Mouse (Mus musculus) cerebellum, adult 11 months (tissue): ENCODE measurements around the gene Wdr26.

ENCODE experiments used
- DNase-seq: peaks from one replicate; pipeline ENCODE4 v3.0.0; 2022

Gene Wdr26

GRCm38 (mm10) chr1:181211920-181212633 is at the start of gene Wdr26:
Gene Wdr26 (minus strand): TSS chr1:181212001.
- DNase-seq: peak; percentile 76

GRCm38 (mm10) chr1:181260949-181261696 is 49.3 kb upstream of the Wdr26 start:
- DNase-seq: no peak

GRCm38 (mm10) chr1:181260422-181260821 is 48.6 kb upstream of the Wdr26 start:
- no peak for DNase-seq

GRCm38 (mm10) chr1:181259626-181260410 is 48.0 kb upstream of the Wdr26 start:
- no peak for DNase-seq

- no peak for DNase-seq
Measured at GRCm38 (mm10) chr1:181259056-181259455, 47.3 kb upstream of the Wdr26 start.

GRCm38 (mm10) chr1:181258616-181259015 is 46.8 kb upstream of the Wdr26 start:
- no peak for DNase-seq

GRCm38 (mm10) chr1:181257585-181258555 is 46.1 kb upstream of the Wdr26 start:
- DNase-seq: no peak

GRCm38 (mm10) chr1:181256689-181257584 is 45.1 kb upstream of the Wdr26 start:
- DNase-seq: peak; percentile 8

- DNase-seq: peak; percentile 8
Measured at GRCm38 (mm10) chr1:181255891-181256688, 44.3 kb upstream of the Wdr26 start.

GRCm38 (mm10) chr1:181255450-181255849 is 43.6 kb upstream of the Wdr26 start:
- no peak for DNase-seq

GRCm38 (mm10) chr1:181251624-181252023 is 39.8 kb upstream of the Wdr26 start:
- DNase-seq: no peak

GRCm38 (mm10) chr1:181250961-181251360 is 39.2 kb upstream of the Wdr26 start:
- DNase-seq: no peak

- DNase-seq: no peak
Measured at GRCm38 (mm10) chr1:181249537-181249936, 37.7 kb upstream of the Wdr26 start.

- no peak for DNase-seq
Measured at GRCm38 (mm10) chr1:181247175-181247574, 35.4 kb upstream of the Wdr26 start.

GRCm38 (mm10) chr1:181246487-181247138 is 34.8 kb upstream of the Wdr26 start:
- DNase-seq: no peak

- DNase-seq: no peak
Measured at GRCm38 (mm10) chr1:181245554-181246486, 34.0 kb upstream of the Wdr26 start.

GRCm38 (mm10) chr1:181245067-181245466 is 33.3 kb upstream of the Wdr26 start:
- DNase-seq: no peak

GRCm38 (mm10) chr1:181241185-181241584 is 29.4 kb upstream of the Wdr26 start:
- DNase-seq: no peak

- no peak for DNase-seq
Measured at GRCm38 (mm10) chr1:181237332-181237731, 25.5 kb upstream of the Wdr26 start.
